Mouse (Mus musculus) erythroblast, adult 5-6 weeks (primary cell): ENCODE data around the gene Sgip1. TPM values are rescaled to one million over a fixed set of nuclear protein-coding genes. Genes with fewer than 3 reads are reported as not detected.

Experiments
- ATAC-seq: replicated peaks from 2 replicates; pipeline ENCODE4 v1.8.0; 2016; ENCODE audit warnings: moderate number of reproducible peaks, mild to moderate bottlenecking, moderate TSS enrichment, inconsistent platforms; ENCODE audit not compliant: poor library complexity, low FRiP score, severe bottlenecking
- total RNA-seq, 2 experiments: library from RNA; stranded (forward) in 1 of 2; stranded (reverse) in 1 of 2; fragments of 150-400 nt in 1 of 2; fragments of 200-764, 138-1000 nt in 1 of 2; gene quantifications; 2 replicates each; pipeline versions ENCODE4 v1.2.3 to v1.2.4; 2015 to 2017; ENCODE audit warnings: low replicate concordance in 2 of 2

Gene Sgip1
- total RNA-seq, 2 experiments from 2014 or later, result 0.60 to 3.1 TPM

DNA sequence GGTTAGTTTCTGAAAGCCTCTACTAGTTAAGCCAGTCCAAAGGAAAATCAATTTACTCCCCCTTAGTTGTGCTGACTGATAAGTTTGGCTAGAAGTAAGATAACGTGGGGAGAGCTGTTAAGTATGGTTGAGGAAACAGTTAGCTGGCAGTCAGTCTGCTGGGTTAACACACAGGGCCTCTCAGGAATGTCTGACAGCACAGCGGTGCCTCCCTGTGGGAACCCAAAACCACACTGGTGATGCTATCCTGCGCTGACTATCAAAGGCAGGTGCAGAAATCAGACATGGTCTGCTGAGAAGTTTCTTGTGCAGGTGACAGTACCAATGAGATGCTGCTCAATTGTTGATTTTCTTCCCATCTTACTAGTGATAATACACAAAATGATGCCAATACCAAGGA is 223.1 kb downstream of the Sgip1 start:
- no peak for ATAC-seq

DNA sequence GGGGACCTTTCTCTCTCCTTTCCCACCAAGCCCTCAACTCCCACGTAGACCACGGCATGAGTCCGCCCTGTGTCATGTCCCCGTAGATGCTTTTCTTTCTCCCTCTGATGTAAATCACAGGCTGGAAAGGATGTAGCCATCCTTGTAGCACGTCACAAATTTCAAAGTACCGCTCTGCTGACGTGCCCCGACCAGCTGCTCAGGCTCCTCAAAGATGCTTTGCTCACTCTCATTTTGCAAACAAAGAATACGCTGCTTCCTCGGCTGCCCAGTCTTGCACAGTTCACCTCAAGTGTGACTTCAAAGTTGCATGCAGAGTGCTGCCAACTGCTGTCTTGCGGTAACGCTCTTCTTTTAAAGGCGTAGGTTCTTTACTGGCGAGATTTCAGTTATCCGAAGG is 226.7 kb downstream of the Sgip1 start:
- no peak for ATAC-seq

DNA sequence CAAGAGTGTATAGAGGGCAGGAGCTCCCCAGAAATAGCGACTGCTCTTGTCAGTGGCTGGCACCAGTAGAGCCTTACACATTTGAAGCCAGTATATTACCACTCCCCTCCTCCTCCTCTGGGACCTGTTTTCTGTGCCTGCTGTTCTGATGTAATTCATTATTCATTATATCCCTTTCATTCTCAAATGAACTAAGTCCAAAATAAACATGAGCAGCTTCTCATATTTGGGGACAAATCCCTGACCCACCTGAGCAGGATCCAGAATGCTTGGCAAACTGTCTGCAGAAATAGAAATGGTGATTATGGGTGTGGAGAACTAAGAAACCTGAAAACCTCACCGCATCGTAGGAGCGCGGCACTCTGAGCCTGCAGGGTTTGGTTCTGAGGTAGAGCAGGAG is 228.5 kb downstream of the Sgip1 start:
- ATAC-seq, result no peak

DNA sequence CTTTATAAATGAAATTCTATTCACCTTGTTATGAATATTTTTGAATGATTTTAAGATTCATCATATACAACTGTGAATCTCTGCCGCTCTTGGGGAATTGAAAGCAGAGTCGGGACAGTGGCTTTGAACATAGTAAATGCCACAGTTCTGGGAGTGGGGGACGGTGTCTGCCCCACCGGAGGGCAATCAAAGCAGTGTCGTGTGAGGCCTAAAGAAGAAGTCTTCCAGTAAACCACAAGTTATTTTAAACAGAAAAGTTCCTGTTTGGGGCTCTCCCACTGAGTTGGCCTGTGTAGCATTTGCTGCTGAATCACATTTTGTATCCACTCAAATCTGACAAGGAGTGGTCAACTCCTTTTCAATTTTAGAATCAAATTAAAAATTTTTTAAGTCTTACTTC is 230.1 kb downstream of the Sgip1 start:
- ATAC-seq, result no peak

DNA sequence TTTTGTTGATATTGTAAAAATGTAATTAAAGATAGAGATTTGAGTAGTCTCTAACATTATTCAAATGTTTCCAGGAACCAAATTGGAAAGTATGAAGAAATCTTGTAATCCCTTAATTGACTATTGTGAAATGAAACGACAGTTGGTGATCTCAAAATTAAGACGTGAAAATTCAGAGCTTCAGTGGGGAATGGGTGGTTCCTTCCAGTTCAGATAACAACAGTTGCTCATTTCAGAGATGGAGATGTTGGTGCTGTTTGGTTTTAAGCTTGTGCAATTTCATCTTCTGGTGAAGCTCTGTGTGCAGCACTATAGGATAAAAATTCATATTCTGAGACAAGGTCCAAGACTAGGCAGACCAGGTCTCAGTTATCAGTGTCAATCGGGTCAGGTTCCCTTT is 231.0 kb downstream of the Sgip1 start:
- no peak for ATAC-seq

DNA sequence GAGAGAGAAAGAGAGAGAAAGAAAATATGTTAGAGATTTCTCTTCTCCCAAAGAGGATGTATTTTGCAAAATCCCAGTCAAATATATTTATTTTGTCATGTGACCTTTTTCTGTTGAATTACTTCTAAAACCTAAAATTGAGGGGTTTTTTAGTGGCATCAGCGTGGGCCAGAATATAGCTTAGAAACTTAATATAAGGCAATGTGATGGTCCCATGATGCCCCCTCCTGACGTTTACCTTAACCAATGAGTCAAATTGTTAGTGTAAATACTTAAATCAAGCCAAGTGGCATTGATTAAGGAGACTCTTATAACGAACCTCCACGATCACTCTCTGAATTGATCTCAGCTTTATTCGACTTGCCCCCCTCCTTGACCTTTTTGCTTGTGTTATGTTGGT is 233.1 kb downstream of the Sgip1 start:
- ATAC-seq, result no peak

DNA sequence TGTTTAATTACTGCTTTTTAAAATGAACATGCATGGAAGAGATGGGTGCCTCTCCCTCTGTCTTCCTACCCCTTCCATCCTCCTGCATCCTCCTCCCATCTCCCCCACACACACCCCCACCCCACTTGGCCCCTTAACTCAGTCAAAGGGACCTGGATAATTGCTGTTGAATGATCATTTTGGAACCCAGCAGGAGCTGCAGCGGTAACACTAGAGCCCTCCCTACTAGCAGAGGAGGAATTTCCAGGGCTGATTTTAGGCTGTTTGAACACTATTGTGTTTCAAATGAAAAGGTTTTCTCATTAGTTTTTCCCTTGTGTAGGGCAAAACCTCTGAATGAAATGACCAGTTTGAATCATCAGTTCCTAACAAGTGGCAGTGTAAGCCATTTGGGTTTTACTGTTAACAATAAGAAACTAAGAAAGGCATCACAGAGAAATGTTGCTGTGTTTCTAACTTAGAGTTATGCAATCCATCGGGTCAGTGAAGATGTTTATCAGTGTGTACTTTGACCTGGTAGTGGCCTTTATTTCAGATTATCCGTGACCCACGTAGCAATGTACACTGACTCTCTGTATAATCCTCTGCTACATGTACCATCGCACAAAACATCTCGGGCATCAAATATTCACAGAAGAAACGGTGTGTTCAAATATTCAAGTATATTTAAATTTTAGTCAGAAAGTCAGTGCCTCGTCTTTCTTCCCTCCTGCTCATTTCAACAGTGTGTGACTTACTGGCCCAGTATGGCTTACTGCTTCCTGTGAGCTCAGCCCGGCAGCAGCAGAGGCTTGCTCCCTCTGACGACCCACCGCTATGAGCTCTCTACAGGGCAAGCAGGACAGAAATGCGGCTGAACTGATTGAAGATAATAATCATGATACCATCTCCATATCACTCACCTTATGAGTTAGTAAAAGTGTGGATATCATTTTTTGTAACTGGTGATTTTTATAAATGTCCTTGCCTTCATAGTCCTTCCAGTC is 235.5 kb downstream of the Sgip1 start:
- no peak for ATAC-seq

DNA sequence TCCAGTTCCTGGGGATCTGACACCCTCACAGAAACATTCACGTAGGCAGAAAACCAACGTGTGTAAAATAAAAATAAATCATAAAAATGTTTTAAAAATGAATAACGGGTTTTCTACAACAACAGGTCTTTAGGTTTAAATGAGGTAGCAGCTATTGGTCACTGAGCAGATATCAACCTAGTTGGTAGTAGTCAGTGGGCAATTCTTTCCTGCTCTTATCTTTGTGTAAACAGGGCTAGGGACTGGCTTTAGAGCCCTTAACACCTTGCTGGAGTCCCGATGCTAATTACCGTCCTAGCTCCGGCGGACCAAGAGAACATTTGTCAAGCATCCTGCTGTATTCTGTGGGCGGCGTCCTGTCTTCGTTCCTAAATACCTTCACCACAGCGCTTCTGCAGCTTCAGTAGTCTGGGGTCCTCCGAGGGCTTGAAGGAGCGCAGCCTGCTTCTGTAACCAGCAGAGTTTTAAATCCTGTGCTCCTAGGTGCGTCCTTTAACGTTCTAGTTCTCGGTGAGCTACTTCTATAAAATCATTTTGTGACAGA is 236.8 kb downstream of the Sgip1 start:
- no peak for ATAC-seq

DNA sequence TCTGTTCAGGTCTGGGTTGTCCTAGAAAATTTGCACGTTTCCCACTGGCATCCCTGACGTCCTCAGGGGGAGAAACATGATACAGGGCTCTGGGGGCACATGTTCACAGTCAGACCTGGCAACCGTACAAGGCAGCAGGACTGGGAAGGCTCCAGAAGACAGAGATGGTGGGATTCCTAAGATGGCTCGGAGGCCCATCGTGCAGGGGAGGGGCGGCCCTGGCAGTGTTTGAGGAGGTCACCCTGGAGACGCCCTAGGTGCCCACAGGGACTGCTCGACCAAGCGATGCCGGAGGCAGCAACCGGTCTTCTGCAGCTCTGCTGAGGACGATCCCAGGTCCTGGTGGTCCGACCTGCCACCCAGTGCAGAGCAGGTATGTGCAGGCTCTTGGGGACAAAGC is 237.3 kb downstream of the Sgip1 start, which contains the start of gene Tctex1d1:
Gene Tctex1d1 (plus strand): TSS at position 167 of the 400 bp plus-strand sequence.
- no peak for ATAC-seq

DNA sequence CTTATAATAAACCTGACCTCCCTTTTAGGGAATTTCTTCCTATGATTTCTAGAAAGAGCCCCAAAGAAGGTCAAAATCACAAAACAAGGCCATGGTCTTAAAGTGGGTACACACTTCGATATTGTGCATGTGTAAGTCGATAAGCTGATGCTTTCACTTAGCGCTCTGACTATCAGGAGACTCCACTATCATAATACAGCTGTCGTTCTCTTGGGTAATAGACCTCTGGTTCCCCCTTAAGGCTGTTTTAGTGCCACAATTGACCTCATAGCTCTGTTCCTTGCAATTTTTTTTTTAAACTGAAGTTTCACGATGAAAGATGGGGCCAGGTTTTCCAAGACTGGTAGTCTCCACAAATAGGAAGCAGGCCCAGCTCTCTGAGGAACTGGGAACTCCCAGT is 238.3 kb downstream of the Sgip1 start:
- no peak for ATAC-seq

DNA sequence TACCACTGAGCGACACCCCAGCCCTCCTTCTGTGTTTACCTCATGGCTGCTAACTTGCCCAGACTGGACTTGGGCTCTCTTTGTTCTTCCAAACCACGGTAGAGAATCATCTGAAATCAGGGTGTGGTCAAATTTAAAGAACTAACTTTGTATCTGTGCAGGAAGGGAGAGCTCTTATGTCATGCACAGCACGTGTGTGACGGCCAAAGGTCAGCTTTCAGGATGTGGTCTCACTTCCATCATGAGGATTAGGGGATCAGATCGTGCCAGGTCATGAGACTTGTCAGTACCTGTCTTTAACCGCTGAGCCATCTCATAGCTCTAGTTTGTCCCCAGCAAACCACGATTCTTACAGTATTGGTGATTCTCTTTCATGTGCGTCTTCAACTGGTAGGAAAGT is 240.6 kb downstream of the Sgip1 start:
- ATAC-seq, result no peak

DNA sequence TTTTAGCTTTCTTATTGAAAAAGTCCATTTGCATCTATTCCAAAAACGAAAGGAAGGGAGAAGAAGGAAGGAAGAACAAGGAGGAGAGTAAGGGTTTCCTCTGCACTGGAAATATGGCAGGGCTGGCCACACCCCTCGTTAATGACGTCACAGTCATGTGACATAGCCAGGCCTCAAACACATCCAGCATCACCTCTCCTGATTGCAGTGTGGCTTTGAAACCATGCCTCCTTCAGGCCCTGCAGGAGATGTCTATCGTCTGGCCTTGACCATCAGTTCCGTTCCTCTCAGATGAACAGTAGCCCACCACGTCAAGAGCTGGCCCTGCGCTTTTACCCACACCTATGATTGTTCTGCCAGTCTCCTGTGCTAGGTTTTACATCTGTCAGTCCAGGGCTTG is 245.1 kb downstream of the Sgip1 start:
- 0 out of 2 replicates have a peak, but pooled peaks have one; percentile 38 for ATAC-seq

DNA sequence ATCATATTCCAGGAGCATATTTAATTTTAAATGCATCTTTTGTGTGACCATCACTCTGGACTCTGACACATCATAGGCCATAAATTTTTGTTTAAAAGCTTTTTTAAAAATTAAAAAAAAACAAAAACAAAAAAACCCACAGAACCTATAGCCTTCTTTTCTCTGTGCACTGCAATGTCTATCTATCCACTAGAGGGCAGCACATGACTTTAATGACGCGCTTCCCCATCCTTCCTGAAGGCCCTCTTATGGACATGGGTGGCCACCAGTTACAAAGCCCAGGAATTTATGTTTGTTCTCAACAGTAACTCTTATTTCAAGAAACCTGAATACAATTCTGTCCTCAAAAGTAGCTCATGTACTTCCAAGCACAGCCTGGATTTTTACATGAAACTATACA is 245.8 kb downstream of the Sgip1 start:
- peak; percentile 67; the same call in 1 of the 2 replicates for ATAC-seq

DNA sequence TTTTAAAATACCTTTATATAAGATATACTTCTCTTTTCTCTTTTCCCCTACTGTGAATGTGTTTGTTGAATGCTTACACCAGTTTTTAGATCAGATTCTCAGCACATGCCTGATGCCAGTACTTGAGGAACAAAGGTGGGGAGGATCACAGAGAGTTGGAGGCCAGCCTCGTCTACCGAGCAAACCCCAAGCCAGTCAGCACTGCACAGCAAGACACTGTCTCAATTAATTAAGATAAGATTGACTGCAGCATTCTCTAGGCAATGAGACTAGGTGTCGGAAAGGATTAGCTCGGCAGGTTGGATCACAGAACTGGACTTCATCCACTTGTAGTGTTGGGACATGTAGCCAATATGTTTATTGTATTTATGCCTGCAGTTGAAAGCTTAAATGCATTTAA is 246.2 kb downstream of the Sgip1 start:
- no peak for ATAC-seq

DNA sequence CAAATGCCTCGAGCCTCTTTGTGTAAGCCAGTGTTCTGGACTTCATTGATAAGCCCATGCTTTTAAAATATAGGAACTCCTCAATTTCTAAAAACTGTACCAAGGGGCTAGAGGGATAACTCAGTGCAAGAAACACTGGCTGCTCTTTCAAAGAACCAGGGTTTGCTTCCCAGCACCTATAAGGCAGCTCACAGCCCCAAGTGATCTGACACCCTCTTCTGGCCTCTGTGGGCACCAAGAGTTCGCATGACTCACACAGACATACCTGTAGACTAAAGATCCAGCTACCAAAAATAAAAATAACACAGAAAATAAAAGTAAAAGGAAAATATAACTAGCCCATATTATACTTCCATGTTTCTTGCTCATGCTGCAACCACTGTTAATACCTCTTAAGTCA is 246.7 kb downstream of the Sgip1 start:
- ATAC-seq, result no peak

DNA sequence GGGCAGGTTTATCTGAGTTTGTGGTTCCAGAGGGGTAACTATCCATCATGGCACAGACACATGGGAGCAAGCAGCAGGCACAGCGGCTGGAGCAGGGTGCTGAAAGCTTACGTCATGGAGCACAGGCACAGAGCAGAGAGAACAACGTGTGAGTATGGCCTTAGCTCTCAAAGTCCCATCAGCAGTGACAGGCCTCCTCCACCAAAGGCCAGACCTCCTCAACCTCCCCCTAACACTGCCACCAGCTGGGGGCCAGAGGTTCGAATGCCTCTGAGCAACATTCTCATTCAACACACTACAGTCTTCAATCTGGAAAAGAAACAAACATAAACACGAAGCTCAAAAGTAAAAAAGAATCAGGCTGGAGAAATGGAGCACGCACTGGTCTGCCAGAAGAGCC is 247.4 kb downstream of the Sgip1 start:
- ATAC-seq, result no peak

DNA sequence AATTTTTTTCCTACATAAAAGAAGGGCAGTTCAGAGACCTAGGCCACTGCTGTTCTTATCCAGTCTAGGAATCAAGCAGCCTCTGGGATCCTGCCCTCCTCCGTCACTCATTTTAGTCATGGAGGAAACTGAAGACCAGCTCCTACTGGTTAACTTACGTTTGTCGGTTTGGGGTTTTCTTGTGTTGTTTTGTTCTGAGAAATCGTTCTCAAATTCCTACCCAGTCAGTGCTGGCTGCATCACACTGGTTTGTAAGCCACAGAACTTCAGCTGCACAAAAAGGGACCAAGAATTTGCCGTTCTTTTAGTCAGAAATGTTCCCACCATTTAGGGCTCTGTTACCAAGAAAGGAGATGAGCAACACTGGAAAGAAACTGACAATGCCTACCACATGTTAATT is 248.3 kb downstream of the Sgip1 start:
- no peak for ATAC-seq

DNA sequence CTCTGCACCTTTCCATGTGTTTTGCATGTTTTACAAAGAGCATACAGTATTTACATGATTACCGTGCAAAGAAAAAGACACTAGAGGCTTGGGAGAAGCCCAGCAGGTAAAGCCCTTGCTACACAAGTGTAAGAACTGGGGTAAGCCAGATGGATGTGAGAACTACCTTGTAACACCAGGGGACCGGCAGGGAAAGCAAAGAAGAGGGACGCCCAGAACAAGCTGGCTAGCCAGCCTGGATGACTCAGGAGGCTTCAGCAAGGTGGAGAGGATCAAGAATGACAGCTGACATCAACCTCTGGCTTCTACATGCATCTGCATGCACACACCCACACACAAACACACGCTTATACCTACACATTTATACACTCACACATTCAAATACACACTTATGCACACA is 248.9 kb downstream of the Sgip1 start:
- no peak for ATAC-seq

DNA sequence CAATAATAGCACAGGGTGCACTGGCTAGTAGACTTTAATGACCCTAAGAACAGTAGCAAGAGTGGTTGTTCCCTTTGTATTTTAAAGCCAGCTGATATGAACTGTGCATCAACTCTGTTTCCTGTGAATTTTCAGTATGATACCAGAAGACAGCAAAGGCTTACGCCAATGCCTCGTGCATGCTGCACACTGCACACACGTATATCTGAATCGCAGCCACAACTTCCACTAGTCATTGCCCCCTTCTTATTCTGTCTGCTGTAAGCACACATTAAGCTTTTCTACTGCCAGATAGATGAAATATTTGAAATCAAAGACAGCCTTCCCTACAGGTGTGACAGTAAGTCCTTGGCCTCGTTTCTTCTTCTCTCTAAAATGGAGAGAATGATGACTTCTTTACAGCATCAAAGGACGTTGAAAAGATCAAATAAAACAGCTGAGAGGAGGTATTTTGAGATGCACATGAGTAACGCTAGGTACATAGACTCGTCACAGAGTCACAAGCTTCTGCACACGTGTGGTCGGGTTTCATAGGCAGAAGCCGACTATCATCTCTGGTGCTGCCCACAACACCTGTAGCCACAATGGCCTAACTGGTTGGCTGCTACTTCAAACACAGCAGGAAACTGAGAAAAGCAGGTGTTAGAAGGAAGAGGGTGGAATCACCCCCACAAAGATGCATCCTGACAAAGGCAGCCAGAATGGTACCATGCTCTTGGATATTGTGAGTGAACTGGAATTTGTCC is 249.7 kb downstream of the Sgip1 start:
- ATAC-seq, result no peak

DNA sequence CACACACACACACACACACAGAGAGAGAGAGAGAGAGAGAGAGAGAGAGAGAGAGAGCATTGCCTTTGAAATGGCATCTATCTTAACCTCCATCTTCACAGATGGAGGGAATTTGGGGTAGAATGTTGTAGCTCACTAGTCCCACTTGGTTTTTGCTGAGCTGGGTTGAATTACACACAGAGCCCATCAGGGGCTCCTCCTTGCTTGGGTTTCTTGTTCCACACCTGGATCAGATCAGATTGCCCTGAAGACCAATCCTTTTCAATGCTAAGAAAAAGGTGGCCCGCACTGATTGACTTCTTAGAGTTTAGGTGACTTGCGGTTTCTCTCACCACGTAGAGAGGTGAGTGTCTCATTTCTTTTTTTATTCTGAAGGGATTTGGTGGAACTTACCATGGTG is 250.6 kb downstream of the Sgip1 start:
- ATAC-seq, result no peak

DNA sequence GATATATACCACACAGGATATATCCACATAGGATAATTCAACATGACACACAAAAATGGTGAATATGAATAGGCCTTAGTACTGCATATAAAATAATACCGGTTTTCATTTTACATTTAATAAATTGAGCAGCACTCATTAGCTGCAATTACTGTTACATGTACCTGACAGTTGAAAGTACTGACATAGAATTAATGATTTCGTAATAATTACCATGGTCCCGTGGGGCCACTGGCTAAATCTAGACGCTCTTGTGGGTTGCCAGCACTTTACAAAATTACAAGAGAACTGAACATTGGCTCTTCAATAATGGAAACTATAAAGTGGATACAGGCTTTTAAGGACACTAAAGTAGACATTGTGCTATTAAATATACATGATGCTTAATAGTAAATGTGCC is 263.6 kb downstream of the Sgip1 start:
- ATAC-seq, result no peak
